ENCODE assay signal across 8 mouse cellular contexts in the genomic region with DNA sequence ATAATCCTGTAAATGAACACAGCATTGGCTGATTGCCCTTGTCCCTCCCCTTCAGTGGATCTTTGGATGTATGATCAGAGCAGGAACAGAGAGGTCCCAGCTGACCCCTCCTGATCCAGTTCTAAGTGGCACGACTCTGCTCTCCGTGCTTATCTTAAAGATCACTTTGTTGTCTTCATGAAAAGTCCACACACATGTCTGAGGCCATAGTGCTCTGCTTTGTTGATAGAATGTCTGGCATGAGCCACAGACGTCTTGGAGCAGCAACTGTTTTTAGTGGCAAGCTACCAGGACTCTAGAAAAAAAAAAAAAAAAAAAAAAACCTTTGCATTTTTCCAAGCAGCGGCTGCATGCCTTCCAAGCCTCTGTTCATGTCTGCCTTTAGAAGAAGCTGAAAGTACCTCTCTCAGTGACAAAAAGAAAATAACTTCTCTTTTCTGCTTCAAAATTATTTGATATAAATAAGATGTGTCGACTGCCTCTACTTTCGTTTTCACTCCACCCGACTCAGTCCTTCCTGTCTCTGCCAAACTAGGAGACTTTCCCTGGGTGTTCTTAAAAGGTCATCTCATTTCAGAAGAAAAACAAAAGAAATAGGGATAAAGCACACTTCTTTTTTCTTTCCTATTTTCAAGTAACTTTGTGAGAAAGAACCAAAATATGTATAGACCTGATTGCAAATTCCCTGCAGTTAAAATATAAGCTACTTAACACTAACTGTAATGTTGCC.
DNase-seq lines count a peak whose midpoint lies in the region; ATAC-seq and TF ChIP-seq lines count a peak whose summit lies in the region.

No protein-coding gene starts in this region.

- no peak for TF ChIP-seq POLR2A in spleen, adult 2 months (IDR thresholded peaks at IDR 0.05; ENCODE audit: low read depth, low read length)

- peak overlapping the region; percentile 39 to 41 for H3K4me3 ChIP-seq in heart, embryonic 14.5 days (ENCODE audit: control insufficient read depth in 1 of 2, insufficient read depth in 1 of 2, low read depth in 1 of 2, low read length in 2 of 2)
- peak overlapping the region; percentile 32 for H3K4me3 ChIP-seq in lung, embryonic 15.5 days
- peak overlapping the region; percentile 37 for H3K4me3 ChIP-seq in spleen, adult 2 months (ENCODE audit: extremely low read depth, insufficient read depth, insufficient read length)
- H3K4me3 ChIP-seq in forebrain, embryonic 11.5 days (ENCODE audit: low read depth, low read length), result no peak overlapping the region

- peaks cover 0 to 3% of the 10 kb centered on the region in 2 experiments; a peak in 2 of 4 replicates for H3K4me1 ChIP-seq in heart, embryonic 14.5 days (ENCODE audit: control insufficient read depth in 2 of 2, insufficient read depth in 2 of 2, low read length in 2 of 2)
- peaks cover 6% of the 10 kb centered on the region; the same call in 1 of the 2 replicates for H3K4me1 ChIP-seq in lung, embryonic 15.5 days
- H3K4me1 ChIP-seq in spleen, adult 2 months (ENCODE audit: control insufficient read depth, insufficient read depth, insufficient read length), result peaks cover 4% of the 10 kb centered on the region; the same call in 1 of the 2 replicates
- no peaks in the 10 kb centered on the region for H3K4me1 ChIP-seq in forebrain, embryonic 11.5 days (replicated peaks; ENCODE audit: control insufficient read depth, insufficient read depth, low read length)

- peak overlapping the region; percentile 75 for H3K9ac ChIP-seq in heart, embryonic 14.5 days (ENCODE audit: low read length)
- peak overlapping the region; percentile 18; the same call in 1 of the 2 replicates for H3K9ac ChIP-seq in lung, embryonic 15.5 days
- no peak overlapping the region for H3K9ac ChIP-seq in forebrain, embryonic 11.5 days (ENCODE audit: low read length)

- H3K27ac ChIP-seq in heart, embryonic 14.5 days (replicated peaks in 1 of 2; ENCODE audit: control insufficient read depth in 1 of 2, insufficient read depth in 1 of 2, low read depth in 2 of 2, low read length in 2 of 2), result peak overlapping the region; percentile 60 to 67
- peak overlapping the region; percentile 86 for H3K27ac ChIP-seq in lung, embryonic 15.5 days
- H3K27ac ChIP-seq in spleen, adult 2 months (ENCODE audit: insufficient read depth, low read length), result peak overlapping the region; percentile 67
- H3K27ac ChIP-seq in forebrain, embryonic 11.5 days (ENCODE audit: low read depth, low read length), result no peak overlapping the region

- DNase-seq in CD4-positive, CD25-positive, alpha-beta regulatory T cell, adult 2 months (ENCODE audit: low read depth, low spot score), result peak; percentile 69
- DNase-seq in NIH3T3 (ENCODE audit: low read depth), result peak; percentile 85
- DNase-seq in cerebellum, postnatal 25 days, result peak; percentile 31 to 39
- peak; percentile 57 for DNase-seq in large intestine, adult 2 months (ENCODE audit: low read depth, low spot score)
- DNase-seq in spleen, adult 2 months (ENCODE audit: low read depth in 1 of 2, low spot score in 2 of 2), result peak in 1 of 2 experiments; percentile 28
- no peak for DNase-seq in forebrain, embryonic 11.5 days (ENCODE audit: low spot score)

- no peak for TF ChIP-seq CTCF in spleen, adult 2 months (IDR thresholded peaks at IDR 0.05; ENCODE audit: extremely low read depth, insufficient read depth, insufficient read length, insufficient replicate concordance)

- H3K4me2 ChIP-seq in heart, embryonic 14.5 days (ENCODE audit: low read length), result peak overlapping the region; percentile 57
- H3K4me2 ChIP-seq in lung, embryonic 15.5 days, result peak overlapping the region; percentile 50
- no peak overlapping the region for H3K4me2 ChIP-seq in forebrain, embryonic 11.5 days (ENCODE audit: low read depth, low read length, severe bottlenecking)

- H3K36me3 ChIP-seq in heart, embryonic 14.5 days (ENCODE audit: control insufficient read depth, insufficient read depth, low read length), result no peaks in the 10 kb centered on the region
- no peaks in the 10 kb centered on the region for H3K36me3 ChIP-seq in lung, embryonic 15.5 days
- no peaks in the 10 kb centered on the region for H3K36me3 ChIP-seq in spleen, adult 2 months (ENCODE audit: control insufficient read depth, insufficient read depth, low read length)
- no peaks in the 10 kb centered on the region for H3K36me3 ChIP-seq in forebrain, embryonic 11.5 days (ENCODE audit: control insufficient read depth, insufficient read depth, low read length)

- H3K27me3 ChIP-seq in heart, embryonic 14.5 days (ENCODE audit: control insufficient read depth, insufficient read depth, low read length), result no peaks in the 10 kb centered on the region
- no peaks in the 10 kb centered on the region for H3K27me3 ChIP-seq in lung, embryonic 15.5 days
- no peaks in the 10 kb centered on the region for H3K27me3 ChIP-seq in spleen, adult 2 months (ENCODE audit: control insufficient read depth, insufficient read depth, low read length)
- H3K27me3 ChIP-seq in forebrain, embryonic 11.5 days (ENCODE audit: control insufficient read depth, insufficient read depth, low read length), result no peaks in the 10 kb centered on the region

- no peaks in the 10 kb centered on the region for H3K9me3 ChIP-seq in heart, embryonic 14.5 days (ENCODE audit: control insufficient read depth, low read length)
- H3K9me3 ChIP-seq in lung, embryonic 15.5 days, result no peaks in the 10 kb centered on the region
- H3K9me3 ChIP-seq in forebrain, embryonic 11.5 days (ENCODE audit: control insufficient read depth, low read length), result no peaks in the 10 kb centered on the region

- 3% methylated on average over 7 of the region's 7 CpGs for WGBS in heart, embryonic 14.5 days
- under 1% methylated on average over 7 of the region's 7 CpGs for WGBS in large intestine, adult 2 months
- WGBS in lung, embryonic 15.5 days, result 2% methylated on average over 7 of the region's 7 CpGs
- 0% methylated on average over 7 of the region's 7 CpGs for WGBS in spleen, adult 2 months
- WGBS in forebrain, embryonic 11.5 days, result 71% methylated on average over 7 of the region's 7 CpGs

- ATAC-seq in heart, embryonic 14.5 days (ENCODE audit: insufficient number of reproducible peaks, insufficient read depth, low FRiP score, low read depth), result peak; percentile 59
- ATAC-seq in lung, embryonic 15.5 days (ENCODE audit: borderline replicate concordance, extremely low read depth, low FRiP score, low TSS enrichment), result peak; percentile 88; the same call in 1 of the 2 replicates
- ATAC-seq in forebrain, embryonic 11.5 days (replicated peaks; ENCODE audit: low FRiP score), result no peak
